Mouse (Mus musculus) frontal cortex, adult (tissue): ENCODE results near the gene Sdk1.

Source experiments
- ATAC-seq: cut with Nextera tagmentation; 2 replicates; pipeline ENCODE4 v1.9.2; 2017; ENCODE audit warnings: mild to moderate bottlenecking, moderate library complexity, mixed read lengths; ENCODE audit not compliant: low TSS enrichment

The Sdk1 gene

DNA sequence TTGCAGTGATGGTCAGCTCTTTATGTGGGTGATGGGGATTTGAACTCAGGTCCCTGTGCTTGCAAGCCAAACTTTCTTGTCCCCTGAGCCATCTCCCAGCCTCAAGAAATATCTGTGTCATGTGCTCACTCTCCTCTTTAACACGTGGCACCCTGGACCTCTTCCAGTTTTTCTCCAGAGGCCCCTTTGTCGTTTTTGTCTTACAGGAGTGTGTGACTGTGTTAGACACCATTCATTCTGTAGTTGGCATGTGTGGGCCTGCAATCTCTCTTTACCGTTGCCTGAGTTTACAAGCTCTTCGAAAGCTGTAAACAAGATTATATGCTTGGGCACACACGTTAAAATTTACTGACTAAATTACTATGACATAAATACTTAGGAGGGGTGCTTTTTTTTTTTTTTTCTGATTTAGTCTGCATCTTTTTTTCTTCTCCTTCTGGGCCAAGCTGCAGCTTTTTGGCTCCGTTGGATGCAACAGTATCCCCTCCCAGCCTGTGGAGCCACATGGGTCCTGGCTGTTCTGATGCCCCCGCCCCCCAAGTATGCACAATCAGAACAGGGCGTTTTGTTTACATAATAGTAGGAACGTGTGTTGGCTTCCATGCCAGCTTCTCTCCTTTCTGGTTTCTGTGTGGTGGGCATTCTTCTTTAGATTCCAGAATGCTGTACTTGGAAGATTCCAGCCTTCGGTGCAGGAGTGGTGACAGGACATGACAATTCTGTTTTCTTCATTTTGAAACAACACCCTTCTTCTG lies 527.6 kb downstream of the Sdk1 start:
- no peak for ATAC-seq

DNA sequence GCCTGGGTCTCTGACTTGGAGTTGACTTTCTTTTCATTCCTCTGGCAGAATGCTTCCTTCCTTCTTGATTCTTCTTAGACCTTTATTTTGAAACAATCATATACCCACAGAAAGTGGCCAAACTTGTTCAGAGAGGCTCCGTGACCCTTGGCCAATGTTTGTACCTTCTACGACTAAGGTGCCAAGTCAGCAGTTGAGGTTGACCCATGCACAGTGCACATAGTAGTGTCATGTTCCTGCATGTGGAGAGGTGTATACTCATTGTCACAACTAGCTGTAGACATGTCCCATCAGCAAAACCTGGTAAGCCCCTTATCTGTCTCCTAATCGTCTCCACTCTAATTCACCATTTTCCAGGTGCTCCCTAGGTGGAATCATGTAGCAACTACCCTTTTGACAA lies 530.2 kb downstream of the Sdk1 start:
- ATAC-seq, result no peak

DNA sequence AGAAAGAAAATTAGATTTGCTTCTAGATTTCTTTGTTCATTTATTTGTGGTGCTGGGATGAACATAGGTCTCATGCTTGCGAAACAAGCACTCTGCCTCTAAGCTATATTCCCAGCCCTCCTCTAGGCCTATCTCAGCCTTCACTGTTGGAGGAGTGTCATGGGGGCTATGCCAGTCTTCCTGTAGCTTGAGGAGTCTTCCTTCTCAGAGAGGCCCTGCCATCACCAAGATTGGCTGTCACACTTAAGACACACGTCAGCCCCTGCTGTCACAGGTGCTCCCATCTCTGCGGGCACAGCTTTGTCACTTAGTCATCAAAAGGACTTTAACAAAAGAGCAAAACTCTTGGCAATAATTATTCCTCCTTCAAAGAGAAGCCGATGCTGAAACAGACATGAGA lies 536.9 kb downstream of the Sdk1 start:
- no peak for ATAC-seq

DNA sequence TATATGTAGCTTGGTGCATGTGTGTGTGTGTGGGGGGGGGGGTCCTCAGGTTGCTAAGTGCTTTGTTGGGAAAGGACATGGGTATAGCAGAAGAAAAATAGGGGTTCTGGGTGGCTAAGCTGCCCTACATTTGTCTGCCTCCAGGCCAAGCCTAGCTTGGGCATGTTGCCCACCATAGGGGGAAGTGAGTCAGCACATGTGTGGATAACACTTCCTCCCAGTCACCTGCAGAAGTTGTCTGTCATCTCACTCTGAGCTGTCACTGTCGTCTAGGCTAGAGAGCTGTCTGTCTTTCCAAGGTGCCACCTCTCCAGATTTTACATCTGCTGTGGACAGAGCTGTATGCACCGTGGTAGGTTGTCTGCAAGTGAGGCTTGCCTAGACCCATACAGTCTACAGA lies 539.9 kb downstream of the Sdk1 start:
- no peak for ATAC-seq

DNA sequence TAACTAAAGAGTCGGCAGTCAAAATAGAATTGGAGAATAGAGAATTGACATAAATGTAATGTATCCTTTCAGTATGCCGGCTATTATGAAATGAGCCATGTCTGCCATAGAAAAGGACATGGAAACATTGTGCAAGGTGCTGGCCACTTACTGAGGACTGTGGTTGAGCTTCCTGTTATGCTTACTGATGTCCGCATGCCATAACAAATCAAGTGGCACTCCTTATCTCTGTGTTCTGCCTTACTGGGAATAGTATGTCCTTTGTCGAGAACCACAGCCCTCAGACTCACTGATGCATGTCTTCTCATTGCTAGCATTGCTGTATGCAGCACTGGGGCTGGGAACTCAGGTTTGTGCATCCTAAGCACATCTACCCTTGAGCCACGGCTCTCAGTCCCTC lies 541.0 kb downstream of the Sdk1 start:
- ATAC-seq, result no peak

DNA sequence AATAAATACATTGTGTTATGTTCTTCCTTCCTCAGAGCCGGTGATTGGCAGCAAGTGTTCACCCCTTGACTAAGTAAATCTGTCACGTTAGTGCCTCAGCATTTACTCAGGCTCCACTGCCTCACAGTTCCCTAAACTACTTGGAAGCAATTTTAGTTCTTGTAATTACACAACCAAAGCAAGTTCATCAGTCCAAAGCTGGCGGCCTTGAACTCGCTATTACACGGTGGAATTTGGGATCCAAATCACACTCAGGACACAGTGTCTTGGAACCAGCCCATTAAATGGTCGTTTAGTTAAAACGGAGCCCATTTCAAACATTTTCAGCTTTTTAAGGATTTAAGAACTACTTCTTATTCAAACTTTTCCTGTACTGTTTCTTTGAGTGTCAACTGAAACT lies 542.2 kb downstream of the Sdk1 start:
- no peak for ATAC-seq

DNA sequence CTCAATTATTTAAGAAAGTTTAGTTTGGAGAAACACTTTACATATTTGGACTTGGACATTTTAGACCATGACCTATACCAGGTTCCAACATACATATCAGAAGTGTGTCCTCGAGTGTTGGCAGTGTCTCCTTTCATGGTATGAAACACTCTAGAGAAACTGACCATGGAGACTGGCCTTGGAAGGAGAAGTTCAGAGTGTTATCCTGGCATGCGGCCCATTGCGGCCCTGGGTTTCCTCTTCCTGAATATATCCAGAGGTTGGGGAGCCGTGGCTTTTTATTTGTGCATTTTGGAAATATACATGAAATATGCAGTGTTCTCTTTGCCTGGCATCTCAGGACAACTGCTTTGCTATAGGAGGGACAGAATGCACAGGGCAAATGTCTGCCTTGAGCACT lies 552.6 kb downstream of the Sdk1 start:
- ATAC-seq, result no peak

DNA sequence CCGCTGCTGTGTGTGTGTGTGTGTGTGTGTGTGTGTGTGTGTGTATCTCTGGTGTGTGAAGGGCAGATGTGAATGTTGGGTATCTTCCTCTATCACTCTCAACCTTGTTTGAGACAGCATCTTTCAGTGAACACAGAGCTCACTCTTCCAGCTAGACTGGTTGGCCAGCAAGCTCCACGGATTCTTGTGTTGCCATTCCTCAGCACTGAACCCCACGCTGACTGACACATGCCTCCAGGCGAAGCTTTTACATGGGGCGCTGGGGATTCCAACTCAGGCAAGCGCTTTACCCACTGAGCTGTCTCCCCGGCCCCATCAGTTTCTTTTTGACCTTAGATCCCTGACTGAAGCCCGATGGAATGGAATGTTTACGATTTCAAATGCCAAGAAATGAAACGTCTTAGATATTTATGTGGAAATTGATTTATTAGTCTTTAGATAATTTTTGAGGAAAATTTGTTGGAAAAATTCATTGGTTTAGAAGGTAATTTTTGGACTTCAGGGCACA lies 582.6 kb downstream of the Sdk1 start:
- ATAC-seq, result no peak

DNA sequence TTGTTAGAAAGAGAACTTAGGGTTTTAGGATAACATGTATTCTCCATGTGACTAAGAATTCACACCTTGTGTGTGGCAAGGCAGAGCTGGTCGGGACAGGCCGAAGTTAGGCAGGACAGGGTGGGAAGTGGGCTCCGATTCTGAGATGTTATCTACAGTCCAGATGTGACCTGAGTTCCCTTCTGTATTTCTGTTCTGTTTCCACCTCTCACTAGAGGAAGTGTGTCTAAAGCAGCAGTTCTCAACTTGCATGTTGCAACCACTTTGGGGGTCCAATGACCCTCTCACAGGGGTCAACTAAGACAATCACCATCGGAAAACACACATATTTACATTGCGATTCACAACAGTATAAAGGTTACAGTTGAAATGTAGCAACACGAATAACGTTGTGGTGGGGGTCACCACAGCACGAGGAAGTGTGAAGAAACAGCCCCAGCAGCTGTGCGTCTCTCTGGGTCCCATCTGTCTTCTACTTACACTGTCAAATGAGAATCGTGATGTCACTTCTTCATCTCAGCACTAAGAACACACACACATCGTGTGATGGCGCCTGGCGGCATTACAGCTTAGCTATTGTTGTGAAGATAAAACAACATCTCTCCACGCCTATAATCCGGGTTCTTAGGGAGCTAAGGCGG lies 583.6 kb downstream of the Sdk1 start:
- ATAC-seq, result no peak

DNA sequence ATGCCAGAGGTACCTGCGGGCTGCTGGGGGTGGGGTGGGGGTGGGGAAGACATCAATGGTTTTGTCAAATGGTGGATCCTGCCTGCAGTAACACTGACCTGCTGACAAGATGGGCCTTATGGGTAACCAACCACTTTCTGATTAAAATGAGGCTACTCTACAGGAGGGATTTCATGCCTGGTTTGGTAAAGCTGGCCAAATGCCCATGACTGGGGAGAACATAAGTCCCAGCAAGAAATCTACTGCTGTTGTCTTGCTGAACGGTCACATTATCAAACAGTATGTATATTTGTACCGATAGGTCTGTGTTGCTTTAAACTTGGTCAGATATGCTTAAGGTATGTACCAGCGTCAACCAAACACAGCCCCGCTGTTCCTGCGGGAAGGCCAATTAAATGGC lies 594.3 kb downstream of the Sdk1 start:
- no peak for ATAC-seq

DNA sequence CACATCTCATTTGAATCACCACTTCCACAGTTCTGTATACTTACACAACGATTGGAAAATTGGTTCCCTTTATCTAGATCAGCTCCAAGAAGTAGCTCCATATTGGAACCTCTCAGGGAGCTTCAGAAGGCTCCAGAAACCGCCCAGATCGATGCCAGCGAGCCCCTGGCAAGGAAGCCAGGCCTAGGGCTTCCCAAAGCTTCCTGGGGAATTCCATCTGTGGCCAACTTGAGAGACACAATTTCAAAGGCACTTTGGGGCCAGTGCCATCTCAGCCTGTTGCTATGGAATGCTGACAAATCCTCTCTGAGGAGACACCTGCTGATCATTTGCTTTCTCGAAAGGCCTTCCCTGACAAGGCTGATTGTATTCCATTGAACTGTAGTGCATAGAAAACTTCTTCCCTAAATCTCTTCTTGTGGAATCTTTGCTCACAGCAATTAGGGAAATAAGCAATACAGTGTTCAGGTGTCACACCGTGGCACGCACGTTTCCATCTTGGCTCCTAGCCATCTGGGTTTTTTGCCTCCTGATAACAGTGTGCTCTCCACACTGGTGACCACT lies 595.7 kb downstream of the Sdk1 start:
- no peak for ATAC-seq

DNA sequence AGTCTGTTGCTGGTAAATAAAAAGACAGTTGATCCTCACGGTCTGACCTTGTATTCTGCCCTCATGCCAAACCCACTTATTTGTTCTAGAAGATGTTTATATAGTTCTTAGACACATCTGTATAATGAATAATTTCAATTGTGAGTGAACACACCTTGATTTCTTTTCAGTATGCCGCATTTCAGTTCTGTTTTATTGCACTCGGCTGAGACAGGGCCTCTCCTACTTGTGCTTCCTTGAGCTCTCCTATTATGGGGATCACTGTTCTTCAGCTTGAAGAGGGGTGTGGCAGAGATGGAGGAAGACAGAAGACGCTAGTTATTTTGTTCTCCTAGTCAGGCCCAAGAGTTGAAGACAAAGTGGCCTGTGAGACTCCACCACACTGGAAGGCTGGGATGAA lies 603.4 kb downstream of the Sdk1 start:
- no peak for ATAC-seq

DNA sequence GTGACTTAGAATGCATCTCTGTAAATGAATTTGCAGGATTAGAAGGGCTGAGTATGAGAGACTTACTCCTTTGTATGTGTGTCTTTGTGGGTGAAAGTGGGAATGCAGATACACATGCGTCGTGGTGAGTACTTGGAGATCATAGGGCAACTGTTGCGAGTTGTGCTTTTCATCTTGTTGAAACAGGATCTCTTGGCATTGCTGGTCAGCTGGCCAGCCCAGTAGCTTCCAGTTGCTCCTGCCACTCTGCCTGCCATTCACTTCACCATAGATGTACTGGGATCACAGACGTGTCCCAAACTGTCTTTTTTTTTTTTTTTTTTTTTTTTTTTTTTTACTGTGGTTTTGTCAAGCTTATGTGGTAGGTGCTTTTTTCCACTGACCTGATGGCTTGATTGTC lies 606.4 kb downstream of the Sdk1 start:
- no peak for ATAC-seq

DNA sequence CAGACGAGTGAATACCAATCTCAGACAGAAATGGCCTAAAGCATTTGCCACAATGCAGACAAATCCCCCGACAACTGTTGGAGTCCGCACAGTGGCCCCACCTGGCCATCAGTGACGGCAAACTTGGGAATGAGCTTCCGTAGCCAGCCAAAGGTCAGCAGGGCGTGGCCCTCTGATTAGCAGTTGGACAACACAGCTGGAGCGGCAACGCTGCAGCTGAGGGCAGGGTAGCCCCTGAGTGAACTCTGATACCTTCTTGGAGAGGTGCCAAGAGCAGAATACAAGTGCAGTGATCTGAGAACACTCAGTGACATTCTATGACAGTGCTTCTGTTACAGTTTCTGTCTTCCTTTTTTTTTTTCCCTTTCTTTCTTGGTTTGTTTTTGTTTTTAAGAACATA lies 610.9 kb downstream of the Sdk1 start:
- ATAC-seq, result no peak

DNA sequence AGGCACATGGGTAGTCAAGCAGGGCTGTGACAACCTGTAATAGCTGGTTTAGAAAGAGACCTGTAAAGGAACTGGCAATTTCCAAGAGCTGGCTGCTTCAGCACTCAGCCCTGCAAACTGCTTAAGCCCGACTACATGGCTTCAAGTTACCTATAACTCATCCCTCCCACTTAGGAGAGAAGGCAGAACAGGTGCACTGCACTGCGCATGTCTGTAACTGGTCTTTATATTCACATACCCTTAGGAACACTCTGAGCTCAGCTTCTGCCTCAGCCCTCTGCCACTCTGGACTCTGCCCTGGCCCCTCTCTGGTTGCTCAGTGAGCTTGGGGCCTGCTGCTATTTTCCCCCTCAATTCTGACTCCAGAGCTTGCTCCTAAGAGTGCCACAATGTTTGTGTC lies 615.2 kb downstream of the Sdk1 start:
- no peak for ATAC-seq

DNA sequence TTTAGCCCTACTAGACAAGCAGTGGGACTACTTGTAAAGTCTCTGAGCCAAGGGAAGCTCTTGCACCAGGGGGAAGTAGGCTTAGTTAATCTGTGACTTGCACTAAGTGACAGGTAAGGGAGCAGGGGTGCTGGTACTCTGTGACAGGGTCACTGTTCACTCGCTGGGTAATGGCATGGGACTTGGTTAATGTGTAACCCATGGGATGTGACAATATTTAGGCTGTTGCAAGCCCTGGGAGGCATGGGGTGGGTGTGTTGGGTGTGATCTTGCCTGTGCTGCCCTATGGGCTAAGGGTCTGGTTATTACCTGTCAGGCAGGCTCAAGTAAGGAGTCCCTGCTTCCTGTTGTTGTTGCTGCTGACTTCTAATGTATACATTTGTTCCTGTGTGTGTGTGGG lies 616.5 kb downstream of the Sdk1 start:
- no peak for ATAC-seq

DNA sequence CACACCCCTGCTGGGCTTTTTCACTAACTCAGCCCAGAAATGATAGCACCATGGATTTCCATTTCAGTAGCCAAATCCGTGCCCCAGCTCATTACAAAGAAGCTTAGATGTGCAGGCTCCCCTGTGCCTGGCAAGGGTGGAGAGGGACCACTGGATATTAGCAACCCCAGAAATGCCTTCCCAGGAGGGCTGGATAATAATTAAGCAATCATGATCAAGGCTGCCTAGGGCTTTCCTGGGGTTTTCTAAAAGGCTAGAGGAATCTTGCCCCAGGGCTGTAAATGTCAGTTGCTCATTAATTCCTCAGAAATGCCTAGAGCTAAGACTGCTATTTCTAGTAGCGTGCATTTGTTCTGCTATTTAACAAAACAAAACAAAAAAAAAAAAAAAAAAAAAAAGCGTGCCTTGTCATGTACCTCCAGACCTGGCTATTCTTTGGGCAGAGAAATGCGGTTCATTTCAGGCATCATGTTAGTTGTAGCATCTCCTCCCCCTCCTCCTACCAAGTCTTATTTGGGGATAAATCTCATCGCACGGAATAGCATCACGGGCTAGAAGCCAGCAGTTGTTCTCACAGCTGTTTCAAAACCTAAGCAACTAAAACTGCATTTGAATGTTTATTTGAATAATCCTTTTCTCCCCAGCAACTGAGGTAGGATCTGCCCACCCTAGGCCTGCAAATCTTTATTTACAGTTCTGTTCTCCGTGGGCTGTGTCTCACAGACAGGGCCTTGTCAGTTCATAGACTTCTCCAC lies 617.3 kb downstream of the Sdk1 start:
- no peak for ATAC-seq

DNA sequence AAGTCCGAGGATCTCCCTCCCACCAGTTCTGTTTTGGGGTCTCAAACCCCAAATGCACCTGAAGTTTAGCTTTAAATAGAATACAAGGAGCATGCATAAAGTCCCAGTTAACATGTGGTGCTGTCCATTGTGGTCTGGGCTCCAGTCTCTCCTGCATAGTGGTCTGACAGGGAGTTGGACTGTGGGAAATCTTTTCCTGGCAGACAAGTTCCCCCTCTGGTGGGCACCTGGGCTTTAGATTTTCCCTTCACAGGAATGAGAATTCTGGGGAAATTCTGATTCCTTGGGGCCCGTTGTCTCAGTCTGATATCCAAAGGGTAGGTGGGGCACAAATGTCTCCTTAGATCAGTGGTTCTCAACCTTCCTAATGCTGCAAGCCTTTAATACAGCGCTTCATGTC lies 624.8 kb downstream of the Sdk1 start:
- no peak for ATAC-seq

DNA sequence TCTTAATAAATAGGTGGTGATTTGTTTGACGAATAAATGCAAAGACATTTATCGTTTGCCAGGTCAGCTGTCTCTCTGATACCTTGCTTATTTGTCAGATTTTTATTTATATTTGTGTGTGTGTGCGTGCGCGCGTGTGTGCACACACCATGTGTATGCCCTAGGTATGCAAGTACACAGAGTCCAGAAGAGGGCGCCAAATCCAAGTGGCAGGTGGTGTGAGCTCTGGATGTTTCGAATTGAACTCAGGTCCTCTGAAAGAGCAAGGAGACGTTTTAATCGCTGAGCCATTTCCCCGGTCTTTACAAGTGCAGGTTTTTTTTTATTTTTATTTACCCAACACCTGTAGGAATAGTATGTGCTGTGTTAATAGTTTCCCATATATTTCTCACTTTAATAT lies 632.5 kb downstream of the Sdk1 start:
- ATAC-seq, result no peak

DNA sequence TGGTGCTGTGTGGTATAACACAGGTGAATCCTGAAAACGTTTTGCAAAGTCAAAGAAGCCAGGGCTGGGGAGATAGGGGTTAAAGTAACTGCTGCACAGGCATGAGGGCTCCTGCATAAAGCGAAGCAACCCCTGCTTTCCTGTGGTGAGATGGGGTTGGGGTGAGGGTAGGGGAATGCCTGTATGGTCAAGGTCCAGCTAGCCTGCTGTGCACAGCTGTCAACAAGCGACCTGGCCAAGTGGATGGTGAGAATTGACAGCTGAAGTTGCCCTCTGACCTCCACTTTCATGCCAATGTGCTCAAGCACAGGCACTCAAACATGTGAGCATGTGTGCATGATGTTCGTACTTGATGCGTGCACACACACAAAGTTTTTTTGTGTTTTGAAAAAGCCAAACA lies 639.4 kb downstream of the Sdk1 start:
- ATAC-seq, result no peak

DNA sequence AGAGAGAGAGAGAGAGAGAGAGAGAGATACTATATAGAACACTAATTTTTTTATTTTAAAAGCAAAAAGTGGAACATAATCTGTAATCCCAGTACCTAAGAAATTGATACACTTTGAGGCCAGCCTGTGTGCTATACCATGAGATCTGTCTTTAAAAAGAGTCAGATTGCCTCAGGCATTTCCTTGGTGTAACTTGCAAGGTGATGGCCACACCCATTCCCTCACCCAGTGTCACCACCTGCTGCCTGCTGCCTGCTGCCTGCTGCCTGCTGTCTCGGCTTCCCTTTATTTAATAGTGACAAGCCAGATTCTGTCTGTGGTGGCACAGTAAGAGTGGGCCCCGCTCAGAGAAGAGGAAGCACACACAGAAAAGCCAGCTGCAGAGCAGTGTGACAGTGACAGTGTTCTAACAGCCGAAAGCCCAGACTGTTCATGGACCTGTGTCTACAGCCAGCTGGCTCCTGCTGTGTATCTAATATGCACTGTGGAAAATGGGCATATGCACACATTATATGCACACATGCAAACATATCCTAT lies 642.9 kb downstream of the Sdk1 start:
- no peak for ATAC-seq

DNA sequence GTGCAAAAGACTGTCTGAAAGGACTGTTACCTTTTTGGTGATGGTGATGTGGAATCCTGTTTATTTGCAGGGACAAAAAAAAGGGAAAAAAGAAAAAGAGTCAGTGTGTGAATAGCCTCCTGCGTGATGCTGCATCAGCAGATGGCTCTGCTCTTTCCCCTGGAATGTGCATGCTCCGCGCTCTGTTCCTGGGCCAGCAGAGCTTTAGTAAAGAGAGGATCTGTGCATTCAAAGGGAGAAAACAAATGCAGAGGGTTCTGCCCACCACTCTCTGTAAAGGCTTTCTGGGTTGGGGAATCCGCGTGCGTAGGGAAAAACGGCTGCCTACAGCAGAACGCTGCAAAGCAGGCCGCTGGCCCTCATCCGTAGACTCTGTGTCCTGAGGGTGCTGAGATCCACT lies 644.7 kb downstream of the Sdk1 start:
- 0 out of 2 replicates have a peak, but pooled peaks have one; percentile 50 for ATAC-seq
